Mouse (Mus musculus): ENCODE data around the gene Proca1. TPM values are rescaled to one million over a fixed set of nuclear protein-coding genes. Genes with fewer than 3 reads are reported as not detected.

Gene Proca1
- 1.9 and 3.5 TPM in 2 replicates for polyA plus RNA-seq (2015; fragmentation: Nextera tagmentation; extraction: Ambion mirVana)

GRCm38 (mm10) chr11:78193113-78193512 lies at the start of gene Proca1:
Gene Proca1, plus strand, starts transcription at chr11:78193392.

DNA sequence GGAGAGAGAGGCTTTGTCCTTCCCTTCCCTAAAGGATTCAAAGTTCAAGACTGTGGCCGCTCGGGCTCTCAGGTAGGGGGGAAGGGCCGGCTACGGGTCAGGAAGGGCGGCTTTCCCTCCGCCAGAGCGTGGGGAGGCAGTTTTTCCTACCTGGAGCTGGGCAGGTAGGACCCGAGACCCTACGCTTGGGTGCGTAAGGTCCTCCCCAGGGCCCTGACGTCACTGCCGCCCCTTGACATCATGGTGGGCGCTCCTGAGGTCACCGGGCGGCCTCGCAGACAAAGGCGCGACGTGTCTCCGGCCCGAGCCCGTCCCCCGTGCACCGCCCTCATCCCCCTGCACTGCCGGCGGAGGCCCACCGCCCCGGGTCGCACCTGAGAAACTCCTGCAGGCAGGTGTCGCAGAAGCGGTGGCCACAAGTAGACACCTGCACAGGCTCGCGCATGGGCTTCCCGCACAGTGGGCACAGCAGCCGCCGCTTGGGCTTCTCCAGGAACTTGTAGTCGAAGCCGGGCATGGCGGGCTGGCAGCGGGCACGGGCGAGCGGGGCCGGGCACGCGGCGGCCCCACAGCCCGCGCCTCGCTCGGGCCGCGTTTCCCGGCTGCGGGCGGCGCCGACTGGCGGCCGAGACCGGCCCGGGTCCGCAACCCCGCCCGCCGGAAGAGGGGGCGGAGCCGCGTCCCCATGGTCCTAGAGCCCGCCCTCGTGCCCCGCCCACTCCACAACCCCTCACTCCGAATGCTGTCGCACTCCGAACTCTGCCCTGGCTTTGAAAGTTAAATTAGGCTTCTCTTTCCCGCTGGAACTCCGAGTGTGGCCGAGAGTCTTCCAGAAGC lies 28.1 kb upstream of the Proca1 start, which contains the start of gene Traf4:
Gene Traf4 (minus strand): TSS at position 666 of the 837 bp plus-strand sequence.

GRCm38 (mm10) chr11:78176402-78176862 lies 16.8 kb upstream of the Proca1 start, which contains the start of the genes Nek8 and Tlcd1:
Gene Nek8, minus strand, starts transcription at chr11:78176675.
Gene Tlcd1, plus strand, starts transcription at chr11:78176711.

DNA sequence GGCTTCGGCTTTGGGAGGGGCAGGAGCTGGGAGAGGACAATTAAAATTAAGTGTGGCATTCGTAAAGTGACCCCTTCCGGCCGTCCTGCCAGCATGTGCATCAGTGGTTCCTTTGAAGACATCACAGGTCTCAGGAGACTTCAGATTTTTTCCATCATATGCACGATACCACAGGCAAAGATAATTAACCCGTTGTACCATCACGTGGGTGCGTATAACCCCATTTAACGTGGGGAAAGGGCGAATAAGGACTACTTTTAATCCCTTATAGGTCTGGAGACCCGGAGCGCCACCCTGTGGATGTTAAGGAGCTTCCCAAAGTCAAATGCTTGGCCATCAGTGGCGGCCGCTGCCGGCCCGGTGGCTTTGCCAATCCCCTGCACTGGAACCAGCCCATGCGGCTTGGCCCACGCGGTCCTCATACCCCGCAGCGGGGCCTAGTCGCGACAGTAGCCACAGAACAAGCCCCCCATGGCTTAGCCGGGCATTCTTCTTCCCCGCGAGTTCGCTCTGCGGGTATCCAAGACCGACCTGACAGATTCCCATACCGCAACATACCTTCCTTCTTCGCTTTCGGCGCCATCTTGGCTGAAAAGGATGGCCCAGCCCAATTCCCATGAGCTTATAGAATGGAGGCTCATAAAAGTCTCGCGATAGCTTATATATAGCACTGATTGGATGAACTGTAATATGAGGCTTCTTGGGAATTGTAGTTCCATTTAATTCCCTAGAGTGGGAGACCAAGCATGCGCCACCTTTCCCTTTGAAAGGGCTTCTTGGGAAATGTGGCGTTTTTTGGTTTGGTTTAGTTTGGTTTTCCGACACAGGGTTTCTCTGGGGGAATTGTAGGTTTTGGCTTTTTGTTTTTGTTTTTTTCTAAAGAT lies 10.0 kb upstream of the Proca1 start, which contains the start of gene Rpl23a:
Gene Rpl23a (minus strand): TSS at position 624 of the 884 bp plus-strand sequence.

DNA sequence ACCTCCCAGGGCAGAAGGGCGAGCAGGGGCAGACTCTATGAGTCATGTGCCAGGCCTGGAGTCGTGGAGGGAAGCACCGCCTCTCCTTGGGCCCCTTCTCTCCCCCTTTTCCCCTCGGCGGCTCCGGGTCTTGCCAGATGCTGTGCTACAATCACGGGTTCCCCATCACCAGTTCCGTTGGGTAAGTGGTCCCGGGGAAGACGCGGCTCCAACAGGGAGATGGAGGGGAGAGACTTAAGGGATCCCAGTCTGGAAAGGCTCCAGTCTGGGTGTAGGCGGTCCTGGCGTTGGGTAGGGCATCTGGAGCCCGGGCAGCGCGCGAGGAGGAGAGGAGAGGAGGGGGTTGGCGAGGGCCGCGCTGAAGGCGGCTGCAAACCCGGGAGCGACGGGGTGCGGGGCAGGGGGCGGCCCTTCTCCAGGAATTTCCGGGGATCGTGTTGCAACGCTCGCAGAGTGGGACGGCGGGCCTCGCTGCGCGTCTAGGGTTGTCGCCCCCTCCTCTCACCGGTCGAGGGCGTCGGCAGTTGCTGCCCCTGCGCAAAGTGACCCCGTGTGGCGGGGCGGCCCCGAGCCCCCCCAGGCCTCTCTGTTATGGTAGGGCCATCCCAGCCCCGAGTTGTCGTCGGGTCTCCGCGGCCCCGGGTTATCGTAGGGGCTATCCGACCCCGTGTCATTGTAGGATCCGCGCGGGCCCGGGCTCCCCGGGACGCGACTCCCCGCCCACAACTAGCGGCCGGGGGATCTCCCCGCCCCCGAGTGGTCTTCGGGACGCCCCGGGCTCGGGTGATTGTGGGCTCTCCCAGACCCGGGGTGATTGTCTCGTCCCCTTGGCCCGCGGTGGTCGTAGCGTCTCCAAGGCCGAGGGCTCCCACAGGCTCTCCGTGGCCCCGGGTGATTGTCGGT lies 4.6 kb upstream of the Proca1 start, which contains the start of gene Rab34:
Gene Rab34 (plus strand): TSS at position 100 of the 903 bp plus-strand sequence.

DNA sequence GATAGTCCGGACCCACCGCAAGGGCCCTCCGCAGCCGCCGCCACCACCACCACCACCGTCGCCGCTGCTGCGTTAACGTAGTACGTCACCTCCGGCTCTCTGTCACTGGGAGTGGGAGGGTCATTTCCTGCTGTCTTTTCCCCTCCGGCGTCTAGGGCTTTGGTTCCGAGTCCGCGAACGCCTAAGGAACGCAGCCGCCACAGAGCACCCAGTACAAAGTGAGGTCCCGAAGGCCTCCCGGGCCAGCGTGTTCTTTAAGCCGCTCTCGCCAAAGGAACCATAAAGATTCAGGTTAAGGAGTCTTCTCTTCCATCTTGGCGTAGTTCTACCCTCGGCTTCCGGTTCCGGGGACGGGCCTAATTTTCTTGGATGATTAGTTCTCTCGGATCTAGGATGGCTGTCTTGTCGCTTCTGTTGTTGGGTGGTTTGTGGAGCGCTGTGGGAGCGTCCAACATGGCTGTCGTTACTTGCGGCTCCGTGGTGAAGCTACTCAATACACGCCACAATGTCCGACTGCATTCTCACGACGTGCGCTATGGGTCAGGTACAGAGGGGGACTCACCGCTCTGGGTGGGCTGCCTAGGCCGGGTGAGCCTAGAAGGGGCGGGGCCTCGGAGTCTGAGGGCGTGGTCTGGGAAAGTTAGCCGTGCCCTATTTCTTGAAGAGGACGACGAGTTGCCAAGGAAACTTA lies 52.6 kb downstream of the Proca1 start, which contains the start of the genes Sdf2 and Supt6:
Gene Sdf2 (plus strand): TSS at position 120 of the 691 bp plus-strand sequence.
Gene Supt6 (minus strand): TSS at position 361 of the 691 bp plus-strand sequence.

Other genes starting within 250 kb of the Proca1 start
- gene Phf12, start 210.6 kb upstream of the Proca1 start, polyA plus RNA-seq (2015; fragmentation: Nextera tagmentation; extraction: Ambion mirVana) = 9.8 and 12.5 TPM in 2 replicates
- 10.2 and 12.3 TPM in 2 replicates for gene Dhrs13, start 161.1 kb upstream of the Proca1 start, polyA plus RNA-seq (2015; fragmentation: Nextera tagmentation; extraction: Ambion mirVana)
- 26.5 and 34.6 TPM in 2 replicates for gene Flot2, start 155.5 kb upstream of the Proca1 start, polyA plus RNA-seq (2015; fragmentation: Nextera tagmentation; extraction: Ambion mirVana)
- 15.8 and 17.1 TPM in 2 replicates for gene Eral1, start 113.0 kb upstream of the Proca1 start, polyA plus RNA-seq (2015; fragmentation: Nextera tagmentation; extraction: Ambion mirVana)
- gene Fam222b, start 98.7 kb upstream of the Proca1 start, polyA plus RNA-seq (2015; fragmentation: Nextera tagmentation; extraction: Ambion mirVana) = 6.6 and 7.5 TPM in 2 replicates
- 22.4 and 23.0 TPM in 2 replicates for gene Traf4, start 27.8 kb upstream of the Proca1 start, polyA plus RNA-seq (2015; fragmentation: Nextera tagmentation; extraction: Ambion mirVana)
- 14.1 and 16.6 TPM in 2 replicates for gene Nek8, start 16.7 kb upstream of the Proca1 start, polyA plus RNA-seq (2015; fragmentation: Nextera tagmentation; extraction: Ambion mirVana)
- 40.3 and 43.9 TPM in 2 replicates for gene Tlcd1, start 16.7 kb upstream of the Proca1 start, polyA plus RNA-seq (2015; fragmentation: Nextera tagmentation; extraction: Ambion mirVana)
- 1,199 and 1,213 TPM in 2 replicates for gene Rpl23a, start 9.8 kb upstream of the Proca1 start, polyA plus RNA-seq (2015; fragmentation: Nextera tagmentation; extraction: Ambion mirVana)
- gene Rab34, start 5.0 kb upstream of the Proca1 start, polyA plus RNA-seq (2015; fragmentation: Nextera tagmentation; extraction: Ambion mirVana) = 24.2 and 31.4 TPM in 2 replicates
- gene Sdf2, start 52.4 kb downstream of the Proca1 start, polyA plus RNA-seq (2015; fragmentation: Nextera tagmentation; extraction: Ambion mirVana) = 40.3 and 46.6 TPM in 2 replicates
- 9.3 and 9.9 TPM in 2 replicates for gene Supt6, start 52.6 kb downstream of the Proca1 start, polyA plus RNA-seq (2015; fragmentation: Nextera tagmentation; extraction: Ambion mirVana)
- 44.2 and 50.1 TPM in 2 replicates for gene 2610507B11Rik, start 68.4 kb downstream of the Proca1 start, polyA plus RNA-seq (2015; fragmentation: Nextera tagmentation; extraction: Ambion mirVana)
- gene BC030499, start 97.4 kb downstream of the Proca1 start, polyA plus RNA-seq (2015; fragmentation: Nextera tagmentation; extraction: Ambion mirVana) = 0.28 and 0.48 TPM in 2 replicates
- gene Spag5, start 108.1 kb downstream of the Proca1 start, polyA plus RNA-seq (2015; fragmentation: Nextera tagmentation; extraction: Ambion mirVana) = 32.4 and 32.5 TPM in 2 replicates
- gene Aldoc, start 129.6 kb downstream of the Proca1 start, polyA plus RNA-seq (2015; fragmentation: Nextera tagmentation; extraction: Ambion mirVana) = 1.4 and 1.7 TPM in 2 replicates
- 30.3 and 30.6 TPM in 2 replicates for gene Pigs, start 135.0 kb downstream of the Proca1 start, polyA plus RNA-seq (2015; fragmentation: Nextera tagmentation; extraction: Ambion mirVana)
- 42.3 and 46.7 TPM in 2 replicates for gene Unc119, start 150.1 kb downstream of the Proca1 start, polyA plus RNA-seq (2015; fragmentation: Nextera tagmentation; extraction: Ambion mirVana)
- gene Foxn1, start 193.2 kb downstream of the Proca1 start, polyA plus RNA-seq (2015; fragmentation: Nextera tagmentation; extraction: Ambion mirVana) = not detected in 2 replicates
- 0.08 TPM in 1 of 2 replicates, not detected in the other for gene Slc13a2, start 228.8 kb downstream of the Proca1 start, polyA plus RNA-seq (2015; fragmentation: Nextera tagmentation; extraction: Ambion mirVana)